Mouse (Mus musculus): ENCODE measurements around the gene Chtf18.

Gene Chtf18

GRCm38 (mm10) chr17:25677969-25678368, 49.2 kb downstream of the Chtf18 start:
- no peak for ATAC-seq (ENCODE audit: insufficient number of reproducible peaks, low FRiP score, low TSS enrichment)

GRCm38 (mm10) chr17:25672982-25673381, 54.2 kb downstream of the Chtf18 start:
- ATAC-seq (ENCODE audit: insufficient number of reproducible peaks, low FRiP score, low TSS enrichment), result no peak
